Mouse (Mus musculus) forebrain, embryonic 16.5 days (tissue): ENCODE results near the gene Adgrg5. TPM values are rescaled to one million over a fixed set of nuclear protein-coding genes. Genes with fewer than 3 reads are reported as not detected.

ENCODE experiments used
- ATAC-seq: fragments of 200-750 bp; cut with Nextera tagmentation; 2 replicates; pipeline ENCODE4 v1.8.0; 2017; ENCODE audit warnings: mild to moderate bottlenecking, moderate library complexity
- H3K27ac ChIP-seq: fragments of 300-500 bp; sonication (generic); 2 replicates; pipeline ENCODE4 v1.5.1; 2014; ENCODE audit warnings: low read length, control low read depth
- H3K27me3 ChIP-seq: fragments of 300-500 bp; sonication (generic); replicated peaks from 2 replicates; pipeline ENCODE4 v1.6.1; 2014; ENCODE audit warnings: low read length; ENCODE audit not compliant: control insufficient read depth, insufficient read depth
- H3K36me3 ChIP-seq: fragments of 300-500 bp; sonication (generic); 2 replicates; pipeline ENCODE4 v1.6.1; 2014; ENCODE audit not compliant: control insufficient read depth, insufficient read depth
- H3K4me1 ChIP-seq: fragments of 300-500 bp; sonication (generic); replicated peaks from 2 replicates; pipeline ENCODE4 v1.6.1; 2014; ENCODE audit warnings: low read length; ENCODE audit not compliant: control insufficient read depth, insufficient read depth
- H3K4me2 ChIP-seq: fragments of 300-500 bp; sonication (generic); 2 replicates; pipeline ENCODE4 v1.6.1; 2014; ENCODE audit warnings: mild to moderate bottlenecking, low read length, control low read depth
- H3K4me3 ChIP-seq: fragments of 300-500 bp; sonication (generic); replicated peaks from 2 replicates; pipeline ENCODE4 v1.5.1; 2014; ENCODE audit warnings: mild to moderate bottlenecking, low read length, control low read depth
- H3K9ac ChIP-seq: fragments of 300-500 bp; sonication (generic); replicated peaks from 2 replicates; pipeline ENCODE4 v1.6.1; 2014; ENCODE audit warnings: low read depth, low read length, control low read depth
- H3K9me3 ChIP-seq: fragments of 300-500 bp; sonication (generic); 2 replicates; pipeline ENCODE4 v1.6.1; 2016; ENCODE audit warnings: low read length; ENCODE audit not compliant: control insufficient read depth
- WGBS: fragments of 180-500 bp; shearing (Covaris S2); extraction: QIAGEN DNeasy Blood & Tissue Kit; methylation state at CpG from one replicate; pipeline ENCODE4 v1.1.7; 2014; 5-methylcytosine and 5-hydroxymethylcytosine counted together
- polyA plus RNA-seq: library from polyadenylated mRNA; unstranded; fragments of >200 nt; fragmentation: Nextera tagmentation; extraction: Ambion mirVana; gene quantifications from 2 replicates; pipeline ENCODE4 v1.2.1, GENCODE M21; 2015

Adgrg5 gene
- polyA plus RNA-seq, 1 experiment from 2014 or later = not detected

DNA sequence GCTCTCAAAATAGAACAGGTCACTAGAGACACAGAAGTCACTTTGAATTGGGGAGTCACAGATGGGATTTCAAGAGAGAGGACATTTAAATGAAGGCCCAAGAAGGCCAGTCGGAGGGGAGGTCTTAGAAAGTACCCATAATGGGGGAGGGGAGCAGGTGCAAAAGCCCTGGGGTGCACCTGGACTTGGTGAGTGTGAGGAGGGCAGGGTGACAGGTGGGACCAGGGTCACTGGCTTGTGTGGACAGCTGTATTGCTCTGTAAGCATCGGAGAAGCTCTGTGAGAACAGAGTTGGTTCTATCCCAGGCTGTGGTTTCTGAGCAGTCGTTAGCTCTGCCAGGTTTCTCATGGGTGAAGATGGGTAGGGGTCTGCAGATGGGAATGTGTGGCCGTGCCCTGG lies 68.5 kb downstream of the Adgrg5 start:
- Histone ChIP-seq H3K4me2 (no peak overlapping the region), H3K9ac (no peak overlapping the region), H3K9me3 (no peaks in the 10 kb centered on the region), H3K4me1 (peaks cover 55% of the 10 kb centered on the region), H3K27me3 (no peaks in the 10 kb centered on the region), H3K27ac (peak overlapping the region; percentile 94), H3K36me3 (no peaks in the 10 kb centered on the region), H3K4me3 (no peak overlapping the region)
- WGBS = 66% methylated on average over 4 of the region's 4 CpGs
- no peak for ATAC-seq

GRCm38 (mm10) chr8:94992534-94992933 lies 69.0 kb downstream of the Adgrg5 start:
- no peaks in the 10 kb centered on the region for H3K9me3 ChIP-seq
- H3K4me2 ChIP-seq = no peak overlapping the region
- ATAC-seq = no peak; the same call in 1 of the 2 replicates
- no peak overlapping the region for H3K4me3 ChIP-seq
- peak overlapping the region; percentile 94 for H3K27ac ChIP-seq
- peak overlapping the region; percentile 31; the same call in 1 of the 2 replicates for H3K9ac ChIP-seq
- H3K27me3 ChIP-seq = no peaks in the 10 kb centered on the region
- WGBS = 19% methylated on average over 5 of the region's 5 CpGs
- H3K4me1 ChIP-seq = peaks cover 55% of the 10 kb centered on the region
- H3K36me3 ChIP-seq = no peaks in the 10 kb centered on the region

Other genes starting within 250 kb of the Adgrg5 start
- 1.6 and 1.7 TPM in 2 replicates for gene Pllp, start 227.4 kb upstream of the Adgrg5 start, polyA plus RNA-seq
- not detected in 2 replicates for gene Ccl22, start 178.1 kb upstream of the Adgrg5 start, polyA plus RNA-seq
- 15.1 and 23.8 TPM in 2 replicates for gene Cx3cl1, start 151.7 kb upstream of the Adgrg5 start, polyA plus RNA-seq
- gene Ccl17, start 113.2 kb upstream of the Adgrg5 start, polyA plus RNA-seq = 0.77 TPM in 1 of 2 replicates, not detected in the other
- 56.8 and 60.7 TPM in 2 replicates for gene Coq9, start 85.4 kb upstream of the Adgrg5 start, polyA plus RNA-seq
- gene Ciapin1, start 85.3 kb upstream of the Adgrg5 start, polyA plus RNA-seq = 119 and 148 TPM in 2 replicates
- 150 and 153 TPM in 2 replicates for gene Polr2c, start 66.2 kb upstream of the Adgrg5 start, polyA plus RNA-seq
- 75.3 and 81.4 TPM in 2 replicates for gene Dok4, start 47.4 kb upstream of the Adgrg5 start, polyA plus RNA-seq
- gene Ccdc102a, start 5.6 kb upstream of the Adgrg5 start, polyA plus RNA-seq = 4.6 and 5.7 TPM in 2 replicates
- 132 and 152 TPM in 2 replicates for gene Adgrg1, start 51.1 kb downstream of the Adgrg5 start, polyA plus RNA-seq
- 0.93 and 1.1 TPM in 2 replicates for gene Adgrg3, start 94.0 kb downstream of the Adgrg5 start, polyA plus RNA-seq
- gene Drc7, start 131.4 kb downstream of the Adgrg5 start, polyA plus RNA-seq = 1.1 and 1.3 TPM in 2 replicates
- gene Katnb1, start 157.5 kb downstream of the Adgrg5 start, polyA plus RNA-seq = 47.3 and 49.9 TPM in 2 replicates